Mouse (Mus musculus) thymus, postnatal 10 days (tissue): ENCODE measurements around the gene Asb18.

Experiments used
- DNase-seq, 2 experiments: peaks; one replicate each; pipeline ENCODE4 v3.0.0; 2021; ENCODE audit warnings: low spot score in 2 of 2

The Asb18 gene

DNA sequence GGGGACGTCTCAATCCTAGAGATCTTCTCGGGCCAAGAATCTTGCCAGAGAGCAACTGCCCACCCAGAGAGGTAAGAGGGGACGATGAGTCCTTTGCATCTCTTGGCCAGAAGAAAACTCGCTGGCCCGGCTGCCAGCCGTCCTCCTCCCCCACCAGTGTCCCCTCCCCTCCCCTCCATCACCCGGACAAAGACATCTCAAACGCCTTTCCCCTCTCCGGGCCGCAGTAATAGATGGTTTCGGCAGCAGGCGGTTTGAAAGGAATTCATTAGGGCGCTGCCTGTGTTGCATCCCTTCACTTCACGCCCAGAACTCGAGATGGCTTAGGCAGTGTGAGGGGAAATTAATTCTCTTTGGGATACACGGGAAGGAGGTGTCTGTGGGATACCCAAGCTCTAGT, 81.8 kb downstream of the Asb18 start:
- no peak for DNase-seq

DNA sequence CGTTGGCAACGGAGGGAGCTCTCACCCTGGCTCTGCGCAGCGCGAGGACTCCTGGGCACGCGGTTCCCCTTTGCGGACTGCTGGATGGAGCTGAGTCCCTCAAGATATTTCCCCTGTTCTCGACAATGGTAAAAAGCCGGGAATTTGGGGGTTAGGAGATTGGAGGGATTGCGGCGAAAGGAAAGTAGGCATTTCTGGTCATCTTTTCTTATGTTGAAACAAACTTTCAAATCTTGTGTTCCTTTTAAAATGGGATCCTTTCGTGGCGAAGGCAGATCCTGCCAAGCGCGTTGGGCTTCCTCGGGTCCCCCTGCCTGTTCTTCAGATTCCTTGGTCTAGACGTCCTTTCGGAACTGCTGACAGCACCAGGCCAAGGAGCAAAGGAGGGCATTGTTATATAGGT, 82.4 kb downstream of the Asb18 start:
- no peak for DNase-seq

- no peak for DNase-seq
Observed at GRCm38 (mm10) chr1:89931120-89931519, 83.3 kb downstream of the Asb18 start, which contains the start of gene Gbx2. TSS of gene Gbx2 (minus strand) at chr1:89931179.

DNA sequence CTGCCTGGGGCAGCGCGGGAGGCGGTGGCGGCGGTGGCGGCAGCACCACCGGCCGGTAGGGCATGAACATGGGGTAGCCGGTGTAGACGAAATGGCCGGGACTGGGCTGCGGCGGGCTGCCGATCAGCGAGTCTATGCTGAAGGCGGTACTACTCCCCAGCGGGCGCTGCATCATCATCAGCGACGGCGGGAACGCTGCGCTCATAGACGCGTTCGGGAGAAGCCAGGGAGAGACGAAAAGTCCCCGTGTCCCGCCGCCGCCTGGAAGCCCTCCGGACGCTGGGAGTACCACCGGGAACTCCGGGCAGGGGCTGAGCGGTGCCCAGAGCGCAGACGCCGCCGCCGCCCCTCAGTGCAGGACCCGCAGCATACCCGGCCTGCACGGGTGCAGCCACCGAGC, 83.9 kb downstream of the Asb18 start:
- no peak for DNase-seq

DNA sequence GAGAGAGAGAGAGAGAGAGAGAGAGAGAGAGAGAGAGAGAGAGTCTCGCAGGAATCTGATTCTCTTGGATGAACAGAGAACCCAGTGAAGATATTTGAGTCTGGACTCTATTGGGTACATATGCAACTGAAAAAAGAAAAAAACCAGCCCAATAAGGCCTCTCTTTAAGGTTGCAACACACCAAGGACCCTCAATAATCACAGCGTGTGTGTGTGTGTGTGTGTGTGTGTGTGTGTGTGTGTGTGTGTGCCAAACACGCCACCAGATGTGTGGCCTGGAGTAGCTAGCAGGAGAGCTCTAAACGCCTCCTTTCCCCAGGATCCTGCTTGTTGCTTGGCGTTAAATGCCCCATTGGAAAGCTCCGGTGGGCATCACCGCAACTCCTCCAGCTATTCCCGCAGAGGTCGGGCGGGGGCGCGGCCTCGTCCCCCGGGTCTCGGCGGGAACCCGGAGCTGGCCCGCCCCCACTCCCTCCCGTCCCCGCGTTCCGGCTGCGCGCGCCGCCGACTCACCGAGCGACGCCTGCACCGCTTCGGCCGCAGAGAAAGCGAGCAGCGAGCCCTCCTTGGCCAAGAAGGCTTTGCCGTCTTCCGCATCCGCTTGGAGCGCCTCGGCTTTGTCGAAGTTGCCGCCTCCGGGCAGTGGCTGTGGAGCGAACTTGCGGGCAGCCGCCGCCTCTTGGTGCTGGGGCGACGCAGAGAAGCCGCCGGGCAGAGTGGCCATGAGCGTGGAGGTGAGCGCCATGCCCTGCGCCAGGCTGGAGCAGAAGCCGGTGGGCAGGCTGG, 84.6 kb downstream of the Asb18 start:
- DNase-seq: no peak

DNA sequence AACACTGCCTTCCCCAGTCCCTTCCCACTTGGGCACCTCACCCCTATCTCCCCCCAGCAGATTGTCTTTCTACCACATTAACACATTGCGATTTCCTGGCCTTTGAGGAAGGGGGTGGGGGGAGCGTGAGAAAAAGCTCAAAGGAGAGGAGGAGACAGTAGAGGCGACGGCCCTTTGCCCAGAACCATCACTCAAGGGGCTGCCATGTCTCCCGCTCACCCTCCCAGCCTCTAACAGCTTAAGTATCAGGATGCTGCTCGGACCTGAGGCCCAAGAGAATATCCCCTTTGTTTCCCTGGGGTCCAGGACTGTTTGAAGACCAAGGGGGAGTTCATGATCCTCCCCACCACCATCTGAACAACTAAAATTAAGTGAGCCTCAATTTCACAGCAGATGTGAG, 85.3 kb downstream of the Asb18 start:
- no peak for DNase-seq

DNA sequence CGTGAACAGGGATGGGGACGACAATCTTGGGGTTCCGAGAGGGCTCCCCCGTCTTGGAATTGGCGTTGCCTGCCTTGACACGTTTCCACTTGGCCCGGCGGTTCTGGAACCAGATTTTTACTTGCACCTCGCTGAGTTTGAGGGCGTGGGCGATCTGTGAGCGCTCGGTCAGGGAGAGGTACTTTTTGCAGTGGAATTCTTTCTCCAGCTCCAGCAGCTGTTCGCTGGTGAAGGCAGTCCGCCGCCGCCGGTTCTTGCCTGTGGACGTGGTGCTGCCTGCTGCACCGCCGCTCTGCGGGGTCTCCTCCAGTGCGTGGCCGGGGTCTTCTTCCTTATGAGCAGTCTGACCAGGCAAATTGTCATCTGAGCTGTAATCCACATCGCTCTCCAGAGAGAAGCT, 85.8 kb downstream of the Asb18 start:
- no peak for DNase-seq

DNA sequence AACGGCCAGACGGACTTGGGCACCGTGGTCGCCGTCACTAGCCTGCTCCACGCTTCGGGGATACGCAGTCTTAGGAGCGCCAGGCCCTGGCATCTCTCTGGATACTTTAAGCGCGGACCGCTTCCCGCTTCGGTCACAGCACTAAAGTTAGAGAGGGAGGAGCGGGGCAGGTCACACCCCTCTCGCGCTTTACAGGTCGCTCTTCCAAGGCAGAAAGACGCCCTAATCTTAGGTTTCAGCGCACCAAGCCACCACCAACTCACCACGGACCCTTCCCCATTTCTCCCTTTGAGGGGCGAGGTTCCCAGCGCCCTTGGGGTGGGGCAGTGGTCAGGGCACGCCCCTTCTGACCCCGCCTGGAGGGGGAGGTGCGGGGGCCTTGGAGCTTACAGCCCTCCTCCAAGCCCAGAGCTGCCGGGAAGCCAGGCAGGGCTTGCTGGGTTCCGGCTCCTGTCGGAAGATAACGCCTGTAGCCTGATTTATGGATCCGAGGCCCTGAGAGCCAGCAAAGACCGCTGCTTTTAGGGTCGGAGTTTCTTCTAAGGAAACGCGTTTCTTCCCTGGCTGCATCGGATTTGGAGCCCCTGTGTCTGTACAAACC, 87.3 kb downstream of the Asb18 start:
- no peak for DNase-seq

- DNase-seq: no peak
Observed at GRCm38 (mm10) chr1:89926583-89927060, 87.8 kb downstream of the Asb18 start.

GRCm38 (mm10) chr1:89925501-89926190, 88.8 kb downstream of the Asb18 start:
- no peak for DNase-seq

DNA sequence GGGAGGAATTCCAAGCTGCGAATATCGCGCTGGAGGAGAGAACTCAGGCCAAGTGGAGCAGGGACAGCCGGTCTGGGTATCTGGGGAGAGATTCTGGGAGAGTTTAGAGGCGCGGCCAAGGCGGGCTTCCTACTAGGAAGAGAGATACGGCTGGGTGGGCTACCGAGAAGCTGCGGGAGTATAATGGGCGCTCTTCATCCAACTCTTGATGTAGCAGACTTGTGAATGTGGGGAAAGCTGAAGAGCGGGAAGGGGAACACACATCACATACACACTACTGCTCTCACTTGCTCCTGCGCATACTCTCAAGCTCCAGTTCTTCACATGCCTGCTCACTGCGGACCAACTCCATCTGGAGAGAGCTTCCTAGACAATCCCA, 90.8 kb downstream of the Asb18 start:
- DNase-seq: no peak

DNA sequence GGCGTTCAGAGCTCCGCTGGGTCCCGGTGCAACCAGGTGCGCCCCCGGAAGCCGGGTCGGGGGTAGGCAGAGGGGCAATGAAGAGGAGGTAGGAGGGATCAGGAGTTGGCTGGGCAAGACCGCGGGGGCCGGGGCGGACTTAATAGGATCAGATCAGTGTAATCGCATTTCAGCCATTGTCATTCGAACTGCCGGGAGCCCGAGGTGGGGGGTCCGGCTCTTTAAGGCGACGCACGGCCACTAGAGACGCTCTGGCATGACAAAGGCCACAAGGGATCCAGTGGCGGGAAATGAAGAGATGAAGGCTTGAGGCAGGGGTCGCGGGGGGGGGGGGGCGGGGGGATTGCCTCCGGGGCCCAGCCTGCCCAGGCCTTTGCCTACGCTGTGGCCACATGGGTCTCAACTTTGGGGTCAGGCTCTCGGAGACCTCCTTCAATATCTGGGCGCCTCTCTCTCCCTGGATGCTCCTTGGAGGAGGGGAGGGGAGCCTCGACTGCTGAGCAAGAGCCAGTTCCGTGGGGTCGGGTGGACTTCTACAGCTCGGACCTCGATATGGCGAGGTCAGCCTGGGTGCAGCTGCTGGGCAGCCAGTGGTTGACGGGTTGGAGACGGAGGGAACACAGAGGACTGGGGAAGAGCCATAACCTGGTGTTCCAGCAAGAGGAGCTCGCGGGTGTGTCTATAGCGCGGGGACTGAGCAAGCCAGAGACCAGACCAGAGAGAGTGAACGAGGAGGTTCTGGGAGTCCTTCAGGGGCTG, 91.4 kb downstream of the Asb18 start:
- DNase-seq: no peak

- no peak for DNase-seq
Observed at GRCm38 (mm10) chr1:89922282-89922681, 92.2 kb downstream of the Asb18 start.

DNA sequence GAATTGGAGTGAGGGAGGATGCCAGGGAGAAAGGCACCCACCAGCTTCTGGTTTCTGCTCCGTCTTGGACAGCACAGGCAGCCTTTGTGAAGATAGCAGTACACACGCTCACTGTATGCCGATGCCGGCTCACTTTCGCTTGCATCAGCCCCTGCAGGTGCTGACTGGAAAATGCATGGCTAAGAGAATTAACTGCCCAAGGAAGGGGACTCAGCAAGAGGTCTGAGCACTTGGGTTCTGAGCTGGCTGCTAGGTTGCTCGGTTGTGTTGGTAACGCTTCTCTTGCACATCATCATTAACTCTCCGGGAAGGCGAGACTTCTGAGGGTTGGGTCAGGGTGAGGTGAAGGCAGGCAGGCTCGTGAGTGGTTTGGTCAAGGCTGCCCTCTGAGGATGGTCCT, 92.7 kb downstream of the Asb18 start:
- no peak for DNase-seq

- no peak for DNase-seq
Observed at GRCm38 (mm10) chr1:89919206-89919605, 95.3 kb downstream of the Asb18 start.

- DNase-seq: no peak
Observed at GRCm38 (mm10) chr1:89918111-89918510, 96.4 kb downstream of the Asb18 start.

DNA sequence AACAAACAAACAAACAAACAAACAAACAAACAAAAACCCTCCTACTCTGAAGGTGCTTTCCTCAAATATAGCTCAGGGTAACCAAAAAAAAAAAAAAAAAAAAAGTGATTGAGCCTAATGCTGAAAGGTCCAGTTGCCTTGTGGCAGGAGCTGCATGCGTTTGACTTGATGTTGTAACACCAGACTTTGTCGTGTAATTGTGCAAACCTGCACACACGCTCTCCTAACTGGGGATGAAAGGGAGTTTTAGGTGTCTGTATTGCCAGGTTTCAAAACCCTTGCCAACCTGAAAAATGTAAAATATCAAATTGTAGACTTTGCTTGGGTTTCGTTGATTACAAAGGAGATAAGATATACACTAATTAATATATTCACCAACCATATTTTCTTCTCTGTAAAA, 100.9 kb downstream of the Asb18 start:
- DNase-seq: no peak

GRCm38 (mm10) chr1:89912392-89912791, 102.1 kb downstream of the Asb18 start:
- no peak for DNase-seq

- no peak for DNase-seq
Observed at GRCm38 (mm10) chr1:89909796-89910195, 104.7 kb downstream of the Asb18 start.

DNA sequence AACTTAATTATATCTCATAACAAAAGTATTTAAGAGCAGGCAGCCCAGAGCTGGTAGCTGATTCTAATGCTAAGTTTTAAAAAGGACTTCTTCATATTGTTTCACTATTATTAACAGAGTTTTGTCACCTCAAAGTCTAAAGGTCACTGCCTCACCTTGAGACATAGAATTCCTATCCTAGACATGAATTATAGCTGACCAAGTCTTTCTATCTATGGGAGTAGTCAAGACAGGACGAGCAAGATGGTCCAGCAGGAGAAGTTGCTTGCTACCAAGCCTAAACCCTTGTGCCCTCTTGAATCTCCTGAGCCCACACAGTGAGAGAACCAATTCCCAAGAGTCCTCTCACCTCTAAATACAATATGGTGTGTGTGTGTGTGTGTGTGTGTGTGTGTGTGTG, 111.8 kb downstream of the Asb18 start:
- DNase-seq: no peak

GRCm38 (mm10) chr1:89902236-89902635, 112.2 kb downstream of the Asb18 start:
- DNase-seq: no peak

GRCm38 (mm10) chr1:89901381-89901780, 113.1 kb downstream of the Asb18 start:
- no peak for DNase-seq
